Comparison of ENCODE assay signal across 14 mouse cellular contexts in genomic region chr8:123267926-123268656, GRCm38 (mm10). TPM values are rescaled to one million over a fixed set of nuclear protein-coding genes. Genes with fewer than 3 reads are reported as not detected.
DNase-seq lines count a peak whose midpoint lies in the region; ATAC-seq and TF ChIP-seq lines count a peak whose summit lies in the region.
"Had no signal": no experiment of that assay in that cellular context is flagged by ENCODE, and none has a peak within 500 bp of the region (broad histone marks: within the 10 kb centered on the region; RNA-seq: fewer than 3 reads in every experiment).

No protein-coding gene starts in this region.

- H3K4me1 ChIP-seq in hindbrain, embryonic 10.5 days (replicated peaks) = peaks cover 22% of the 10 kb centered on the region
- H3K4me1 ChIP-seq in hindbrain, embryonic 14.5 days (replicated peaks; ENCODE audit: control insufficient read depth, insufficient read depth, low read length) = no peaks in the 10 kb centered on the region
- peaks cover 36% of the 10 kb centered on the region for H3K4me1 ChIP-seq in E14TG2a.4 (replicated peaks; ENCODE audit: low read depth, low read length)
- H3K4me1 ChIP-seq in kidney, adult 2 months (ENCODE audit: control insufficient read depth, insufficient read depth, low read length) = peaks cover 14% of the 10 kb centered on the region; the same call in 1 of the 2 replicates
- 0 out of 2 replicates have a peak, but pooled peaks cover 9% of the 10 kb centered on the region for H3K4me1 ChIP-seq in liver, embryonic 15.5 days (replicated peaks)
- H3K4me1 ChIP-seq: hindbrain, embryonic 13.5 days; limb, embryonic 10.5 days had no signal

- no peak for ATAC-seq in hindbrain, embryonic 14.5 days (ENCODE audit: low FRiP score)
- ATAC-seq in liver, embryonic 15.5 days (ENCODE audit: insufficient read depth) = peak; percentile 26; the same call in 1 of the 2 replicates
- ATAC-seq: lung, postnatal 0 days had no signal

- H3K9ac ChIP-seq in hindbrain, embryonic 14.5 days = no peak overlapping the region
- no peak overlapping the region for H3K9ac ChIP-seq in liver, embryonic 15.5 days
- H3K9ac ChIP-seq: hindbrain, embryonic 13.5 days had no signal

- no peak for TF ChIP-seq CTCF in E14TG2a.4 (conservative IDR thresholded peaks at IDR 0.05; ENCODE audit: low read length)
- TF ChIP-seq CTCF in kidney, adult 2 months (conservative IDR thresholded peaks at IDR 0.05; ENCODE audit: insufficient read depth, insufficient read length, low read depth, low read length) = no peak

- TF ChIP-seq POLR2A in kidney, adult 2 months (IDR thresholded peaks at IDR 0.05; ENCODE audit: low read depth, low read length) = no peak

- DNase-seq in hindbrain, embryonic 10.5 days (ENCODE audit: low spot score) = peak; percentile 62
- DNase-seq in hindbrain, embryonic 14.5 days (ENCODE audit: low spot score) = no peak
- peak; percentile 77 for DNase-seq in kidney, adult 2 months
- DNase-seq in adrenal gland, postnatal 10 days = no peak
- no peak for DNase-seq in layer of hippocampus, adult 18-20 months (ENCODE audit: low spot score in 2 of 2)
- DNase-seq in gastrocnemius, postnatal 10 days = no peak
- DNase-seq: B cell, adult 2 months; cerebellum, postnatal 25 days; layer of hippocampus, adult 9-11 months had no signal

- WGBS in hindbrain, embryonic 10.5 days = 73% methylated on average over 14 of the region's 14 CpGs
- WGBS in hindbrain, embryonic 14.5 days = 73% methylated on average over 14 of the region's 14 CpGs
- 43% methylated on average over 14 of the region's 14 CpGs for WGBS in kidney, adult 2 months
- WGBS in liver, embryonic 15.5 days (ENCODE audit: insufficient replicate concordance) = 79% methylated on average over 14 of the region's 14 CpGs

- H3K4me2 ChIP-seq in hindbrain, embryonic 14.5 days (replicated peaks) = no peak overlapping the region
- no peak overlapping the region for H3K4me2 ChIP-seq in liver, embryonic 15.5 days
- H3K4me2 ChIP-seq: hindbrain, embryonic 13.5 days had no signal

- H3K27ac ChIP-seq in hindbrain, embryonic 10.5 days = peak overlapping the region; percentile 74
- H3K27ac ChIP-seq in hindbrain, embryonic 14.5 days = no peak overlapping the region
- peak overlapping the region; percentile 67 for H3K27ac ChIP-seq in kidney, adult 2 months (ENCODE audit: insufficient read depth, low read depth, low read length)
- H3K27ac ChIP-seq in liver, embryonic 15.5 days (replicated peaks) = no peak overlapping the region
- H3K27ac ChIP-seq: hindbrain, embryonic 13.5 days; limb, embryonic 10.5 days had no signal

- no peaks in the 10 kb centered on the region for H3K9me3 ChIP-seq in hindbrain, embryonic 10.5 days
- H3K9me3 ChIP-seq in hindbrain, embryonic 14.5 days (ENCODE audit: control insufficient read depth, low read length) = no peaks in the 10 kb centered on the region
- H3K9me3 ChIP-seq in E14TG2a.4 (ENCODE audit: low read length) = no peaks in the 10 kb centered on the region
- H3K9me3 ChIP-seq in liver, embryonic 15.5 days (replicated peaks) = no peaks in the 10 kb centered on the region
- H3K9me3 ChIP-seq: hindbrain, embryonic 13.5 days; limb, embryonic 10.5 days had no signal

- H3K36me3 ChIP-seq in hindbrain, embryonic 10.5 days = peaks cover 100% of the 10 kb centered on the region
- H3K36me3 ChIP-seq in hindbrain, embryonic 14.5 days (replicated peaks; ENCODE audit: control insufficient read depth, insufficient read depth) = peaks cover 78% of the 10 kb centered on the region
- H3K36me3 ChIP-seq in E14TG2a.4 (ENCODE audit: insufficient read depth, low read length) = peaks cover 97% of the 10 kb centered on the region
- H3K36me3 ChIP-seq in kidney, adult 2 months (ENCODE audit: control insufficient read depth, insufficient read depth, low read length) = no peaks in the 10 kb centered on the region; the same call in none of the 2 replicates
- H3K36me3 ChIP-seq in liver, embryonic 15.5 days (replicated peaks) = peaks cover 83% of the 10 kb centered on the region

- H3K27me3 ChIP-seq in hindbrain, embryonic 10.5 days (ENCODE audit: insufficient read depth, poor library complexity, severe bottlenecking) = no peaks in the 10 kb centered on the region
- H3K27me3 ChIP-seq in hindbrain, embryonic 14.5 days (ENCODE audit: control insufficient read depth, insufficient read depth, low read length) = no peaks in the 10 kb centered on the region
- no peaks in the 10 kb centered on the region for H3K27me3 ChIP-seq in E14TG2a.4 (ENCODE audit: insufficient read depth, low read length)
- no peaks in the 10 kb centered on the region for H3K27me3 ChIP-seq in kidney, adult 2 months (replicated peaks; ENCODE audit: control insufficient read depth, insufficient read depth, low read length)
- no peaks in the 10 kb centered on the region for H3K27me3 ChIP-seq in liver, embryonic 15.5 days
- H3K27me3 ChIP-seq: hindbrain, embryonic 13.5 days had no signal

- no peak overlapping the region for H3K4me3 ChIP-seq in hindbrain, embryonic 10.5 days
- no peak overlapping the region for H3K4me3 ChIP-seq in hindbrain, embryonic 14.5 days (replicated peaks; ENCODE audit: low read length)
- peak overlapping the region; percentile 23; the same call in 1 of the 2 replicates for H3K4me3 ChIP-seq in E14TG2a.4 (replicated peaks; ENCODE audit: low read length)
- no peak overlapping the region for H3K4me3 ChIP-seq in kidney, adult 2 months (ENCODE audit: insufficient read depth, low read depth, low read length)
- no peak overlapping the region for H3K4me3 ChIP-seq in liver, embryonic 15.5 days (replicated peaks)
- H3K4me3 ChIP-seq: hindbrain, embryonic 13.5 days; limb, embryonic 10.5 days had no signal

RNA-seq across cellular contexts. Expression of gene Vps9d1, which starts 13.9 kb away (rescaled TPM):
- polyA plus RNA-seq in hindbrain, embryonic 10.5 days (2016; fragmentation: Nextera tagmentation; extraction: Ambion mirVana) = 26.8 and 31.7 TPM in 2 replicates
- 57.7 and 58.8 TPM in 2 replicates for polyA plus RNA-seq in hindbrain, embryonic 14.5 days (2014; fragmentation: Nextera tagmentation; extraction: Ambion mirVana)
- 42.7 and 79.9 TPM in 2 replicates for polyA plus RNA-seq in kidney, adult 2 months (2012; rRNA removed)
- 4.6 and 5.3 TPM in 2 replicates for polyA plus RNA-seq in liver, embryonic 15.5 days (2015; fragmentation: Nextera tagmentation; extraction: Ambion mirVana)
- total RNA-seq in adrenal gland, postnatal 10 days (2021) = 10 to 100 TPM; 23.1 to 26.7 TPM
- 10 to 100 TPM; 49.1 to 54.5 TPM for total RNA-seq in layer of hippocampus, adult 18-20 months (2021)
- total RNA-seq in gastrocnemius, postnatal 10 days (2021) = 10 to 100 TPM; 12.3 to 13.4 TPM

RNA-seq across cellular contexts. Expression of gene Zfp276, which starts 14.1 kb away (rescaled TPM):
- polyA plus RNA-seq in hindbrain, embryonic 10.5 days (2016; fragmentation: Nextera tagmentation; extraction: Ambion mirVana) = 30.6 and 36.0 TPM in 2 replicates
- polyA plus RNA-seq in hindbrain, embryonic 14.5 days (2014; fragmentation: Nextera tagmentation; extraction: Ambion mirVana) = 18.5 and 19.5 TPM in 2 replicates
- 22.4 and 29.9 TPM in 2 replicates for polyA plus RNA-seq in kidney, adult 2 months (2012; rRNA removed)
- polyA plus RNA-seq in liver, embryonic 15.5 days (2015; fragmentation: Nextera tagmentation; extraction: Ambion mirVana) = 8.0 and 9.2 TPM in 2 replicates
- total RNA-seq in adrenal gland, postnatal 10 days (2021) = 10 to 100 TPM; 17.0 to 21.3 TPM
- total RNA-seq in layer of hippocampus, adult 18-20 months (2021) = 10 to 100 TPM; 22.8 to 26.0 TPM
- total RNA-seq in gastrocnemius, postnatal 10 days (2021) = 10 to 100 TPM in 1 of 2 experiments, 1 to 10 TPM in 1; 8.0 to 11.5 TPM

RNA-seq across cellular contexts. Expression of gene Spata2l, which starts 32.1 kb away (rescaled TPM):
- polyA plus RNA-seq in hindbrain, embryonic 10.5 days (2016; fragmentation: Nextera tagmentation; extraction: Ambion mirVana) = 2.3 and 3.3 TPM in 2 replicates
- polyA plus RNA-seq in hindbrain, embryonic 14.5 days (2014; fragmentation: Nextera tagmentation; extraction: Ambion mirVana) = 8.4 and 9.1 TPM in 2 replicates
- 14.9 and 16.7 TPM in 2 replicates for polyA plus RNA-seq in kidney, adult 2 months (2012; rRNA removed)
- 2.2 and 2.9 TPM in 2 replicates for polyA plus RNA-seq in liver, embryonic 15.5 days (2015; fragmentation: Nextera tagmentation; extraction: Ambion mirVana)
- total RNA-seq in adrenal gland, postnatal 10 days (2021) = 10 to 100 TPM in 1 of 2 experiments, 1 to 10 TPM in 1; 9.5 to 16.7 TPM
- total RNA-seq in layer of hippocampus, adult 18-20 months (2021) = 10 to 100 TPM; 75.1 to 75.8 TPM
- total RNA-seq in gastrocnemius, postnatal 10 days (2021) = 1 to 10 TPM; 1.2 to 1.5 TPM

RNA-seq across cellular contexts. Expression of gene Cdk10, which starts 43.4 kb away (rescaled TPM):
- 36.7 and 37.2 TPM in 2 replicates for polyA plus RNA-seq in hindbrain, embryonic 10.5 days (2016; fragmentation: Nextera tagmentation; extraction: Ambion mirVana)
- 42.9 and 44.1 TPM in 2 replicates for polyA plus RNA-seq in hindbrain, embryonic 14.5 days (2014; fragmentation: Nextera tagmentation; extraction: Ambion mirVana)
- polyA plus RNA-seq in kidney, adult 2 months (2012; rRNA removed) = 53.3 and 53.7 TPM in 2 replicates
- polyA plus RNA-seq in liver, embryonic 15.5 days (2015; fragmentation: Nextera tagmentation; extraction: Ambion mirVana) = 8.9 and 9.0 TPM in 2 replicates
- total RNA-seq in adrenal gland, postnatal 10 days (2021) = 10 to 100 TPM; 43.6 to 56.7 TPM
- total RNA-seq in layer of hippocampus, adult 18-20 months (2021) = 10 to 100 TPM; 85.8 to 95.4 TPM
- 10 to 100 TPM; 14.2 to 18.7 TPM for total RNA-seq in gastrocnemius, postnatal 10 days (2021)

RNA-seq across cellular contexts. Expression of gene Fanca, which starts 50.3 kb away (rescaled TPM):
- 35.3 and 40.9 TPM in 2 replicates for polyA plus RNA-seq in hindbrain, embryonic 10.5 days (2016; fragmentation: Nextera tagmentation; extraction: Ambion mirVana)
- polyA plus RNA-seq in hindbrain, embryonic 14.5 days (2014; fragmentation: Nextera tagmentation; extraction: Ambion mirVana) = 7.4 and 8.3 TPM in 2 replicates
- polyA plus RNA-seq in kidney, adult 2 months (2012; rRNA removed) = 15.9 and 19.2 TPM in 2 replicates
- polyA plus RNA-seq in liver, embryonic 15.5 days (2015; fragmentation: Nextera tagmentation; extraction: Ambion mirVana) = 15.5 and 16.7 TPM in 2 replicates
- 10 to 100 TPM in 1 of 2 experiments, 1 to 10 TPM in 1; 7.7 to 10.6 TPM for total RNA-seq in adrenal gland, postnatal 10 days (2021)
- 1 to 10 TPM; 1.2 to 1.7 TPM for total RNA-seq in layer of hippocampus, adult 18-20 months (2021)
- total RNA-seq in gastrocnemius, postnatal 10 days (2021) = 1 to 10 TPM; 4.6 to 6.2 TPM

Comparison
In these comparisons a context has a peak if more than half of its experiments do, and no peak if none do; other contexts are left out.
1. DNase-seq: peak in hindbrain, embryonic 10.5 days (single experiment) and kidney, adult 2 months (single experiment); none in hindbrain, embryonic 14.5 days (single experiment), adrenal gland, postnatal 10 days (single experiment), layer of hippocampus, adult 18-20 months (0 of 2) and gastrocnemius, postnatal 10 days (single experiment).
2. H3K27ac ChIP-seq: peak in hindbrain, embryonic 10.5 days (single experiment) and kidney, adult 2 months (single experiment); none in hindbrain, embryonic 14.5 days (single experiment) and liver, embryonic 15.5 days (single experiment).